Mouse (Mus musculus) kidney, adult 9 months (tissue): ENCODE results near the gene Tgfbr3.
A peak's percentile ranks its signal among the peaks of the same experiment; 100 is the strongest.
"Not testable (repeated sequence)": the region's sequence is repeated elsewhere in the genome, so short reads cannot be mapped to it uniquely, and the experiment has no call there.

ENCODE experiments used
- DNase-seq: peaks from one replicate; pipeline ENCODE4 v3.0.0; 2022

Tgfbr3 gene

GRCm38 (mm10) chr5:107279263-107279662, 10.2 kb downstream of the Tgfbr3 start:
- no peak for DNase-seq

- DNase-seq = no peak
Measured at GRCm38 (mm10) chr5:107276186-107276585, 13.2 kb downstream of the Tgfbr3 start.

GRCm38 (mm10) chr5:107272252-107273028, 17.0 kb downstream of the Tgfbr3 start:
- peak; percentile 42 for DNase-seq

GRCm38 (mm10) chr5:107269006-107269328, 20.5 kb downstream of the Tgfbr3 start:
- peak; percentile 69 for DNase-seq

GRCm38 (mm10) chr5:107268121-107269005, 21.1 kb downstream of the Tgfbr3 start:
- DNase-seq = peak; percentile 65

GRCm38 (mm10) chr5:107266566-107266965, 22.9 kb downstream of the Tgfbr3 start:
- no peak for DNase-seq

GRCm38 (mm10) chr5:107264426-107265360, 24.7 kb downstream of the Tgfbr3 start:
- DNase-seq = no peak

- DNase-seq = no peak
Measured at GRCm38 (mm10) chr5:107263836-107264235, 25.6 kb downstream of the Tgfbr3 start.

GRCm38 (mm10) chr5:107261930-107262329, 27.5 kb downstream of the Tgfbr3 start:
- no peak for DNase-seq

- no peak for DNase-seq
Measured at GRCm38 (mm10) chr5:107260708-107261495, 28.5 kb downstream of the Tgfbr3 start.

GRCm38 (mm10) chr5:107259487-107260040, 29.9 kb downstream of the Tgfbr3 start:
- DNase-seq = no peak

- no peak for DNase-seq
Measured at GRCm38 (mm10) chr5:107253395-107253794, 36.0 kb downstream of the Tgfbr3 start.

GRCm38 (mm10) chr5:107252435-107252834, 37.0 kb downstream of the Tgfbr3 start:
- DNase-seq = no peak

GRCm38 (mm10) chr5:107251751-107252305, 37.6 kb downstream of the Tgfbr3 start:
- DNase-seq = peak; percentile 60

- DNase-seq = no peak
Measured at GRCm38 (mm10) chr5:107250548-107251272, 38.7 kb downstream of the Tgfbr3 start.

- no peak for DNase-seq
Measured at GRCm38 (mm10) chr5:107248732-107249131, 40.7 kb downstream of the Tgfbr3 start.

- not testable (repeated sequence) for DNase-seq
Measured at GRCm38 (mm10) chr5:107248302-107248701, 41.1 kb downstream of the Tgfbr3 start.

GRCm38 (mm10) chr5:107247786-107248185, 41.6 kb downstream of the Tgfbr3 start:
- no peak for DNase-seq

GRCm38 (mm10) chr5:107243445-107243844, 46.0 kb downstream of the Tgfbr3 start:
- no peak for DNase-seq

- DNase-seq = no peak
Measured at GRCm38 (mm10) chr5:107242993-107243392, 46.4 kb downstream of the Tgfbr3 start.

- DNase-seq = no peak
Measured at GRCm38 (mm10) chr5:107240276-107240675, 49.2 kb downstream of the Tgfbr3 start.
